27 mouse cellular contexts compared by ENCODE assay signal in the genomic region with DNA sequence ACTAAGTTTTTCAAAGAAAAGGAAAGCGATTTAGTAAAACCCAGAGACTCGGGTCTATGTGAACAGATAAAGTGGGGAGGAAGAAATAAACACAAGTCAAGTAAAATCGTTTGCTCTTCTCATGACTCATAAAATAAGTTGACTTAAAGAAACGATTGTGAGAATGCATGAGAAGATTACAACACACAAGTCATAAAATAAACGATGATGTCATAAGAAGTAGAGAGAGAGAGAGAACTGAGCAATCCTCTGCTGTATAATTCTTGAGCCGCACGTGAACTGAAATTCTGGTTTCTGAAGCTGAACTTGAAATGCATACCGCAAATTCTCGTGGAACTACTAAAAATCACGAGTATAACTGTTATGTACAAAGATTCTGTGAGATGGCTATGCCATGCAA.
DNase-seq lines count a peak whose midpoint lies in the region; ATAC-seq and TF ChIP-seq lines count a peak whose summit lies in the region.
"Had no signal": no experiment of that assay in that cellular context is flagged by ENCODE, and none has a peak within 500 bp of the region (broad histone marks: within the 10 kb centered on the region; RNA-seq: fewer than 3 reads in every experiment).

No protein-coding gene starts in this region.

- H3K4me2 ChIP-seq in intestine, embryonic 15.5 days (replicated peaks) = no peak overlapping the region
- no peak overlapping the region for H3K4me2 ChIP-seq in intestine, embryonic 16.5 days (ENCODE audit: low read depth, low read length)
- no peak overlapping the region for H3K4me2 ChIP-seq in lung, postnatal 0 days (replicated peaks; ENCODE audit: low read depth, low read length)
- H3K4me2 ChIP-seq: embryonic facial prominence, embryonic 13.5 days; embryonic facial prominence, embryonic 15.5 days; forebrain, embryonic 12.5 days had no signal

- no peak overlapping the region for H3K4me3 ChIP-seq in intestine, embryonic 15.5 days (replicated peaks)
- no peak overlapping the region for H3K4me3 ChIP-seq in intestine, embryonic 16.5 days (ENCODE audit: low read length)
- no peak overlapping the region for H3K4me3 ChIP-seq in lung, postnatal 0 days (ENCODE audit: low read depth, low read length)
- H3K4me3 ChIP-seq in lung, adult 2 months (replicated peaks; ENCODE audit: extremely low read depth, low read depth, low read length) = no peak overlapping the region
- H3K4me3 ChIP-seq in ES-E14 (ENCODE audit: insufficient read depth in 1 of 2, low read depth in 1 of 2, low read length in 2 of 2, poor library complexity in 1 of 2, severe bottlenecking in 1 of 2) = no peak overlapping the region
- H3K4me3 ChIP-seq: embryonic facial prominence, embryonic 13.5 days; embryonic facial prominence, embryonic 15.5 days; erythroblast, embryonic 14.5 days; forebrain, embryonic 10.5 days; forebrain, embryonic 12.5 days had no signal

- no peaks in the 10 kb centered on the region for H3K27me3 ChIP-seq in intestine, embryonic 15.5 days (replicated peaks)
- no peaks in the 10 kb centered on the region for H3K27me3 ChIP-seq in intestine, embryonic 16.5 days (replicated peaks; ENCODE audit: control insufficient read depth, insufficient read depth, low read length)
- no peaks in the 10 kb centered on the region for H3K27me3 ChIP-seq in lung, postnatal 0 days (replicated peaks; ENCODE audit: insufficient read depth, low read length)
- H3K27me3 ChIP-seq: CH12.LX; embryonic facial prominence, embryonic 13.5 days; embryonic facial prominence, embryonic 15.5 days; forebrain, embryonic 12.5 days; Patski had no signal

- 54% methylated on average over 10 of the region's 10 CpGs for WGBS in intestine, embryonic 15.5 days
- 55% methylated on average over 10 of the region's 10 CpGs for WGBS in intestine, embryonic 16.5 days
- WGBS in lung, postnatal 0 days = 49% methylated on average over 10 of the region's 10 CpGs
- 65% methylated on average over 10 of the region's 10 CpGs for WGBS in lung, adult 2 months

- TF ChIP-seq CTCF in lung, postnatal 0 days (IDR thresholded peaks at IDR 0.05) = no peak
- TF ChIP-seq CTCF in lung, adult 2 months (IDR thresholded peaks at IDR 0.05; ENCODE audit: insufficient read depth, low read length) = no peak

- H3K36me3 ChIP-seq in intestine, embryonic 15.5 days = no peaks in the 10 kb centered on the region
- H3K36me3 ChIP-seq in intestine, embryonic 16.5 days (ENCODE audit: control insufficient read depth, insufficient read depth, low read length) = no peaks in the 10 kb centered on the region
- H3K36me3 ChIP-seq in lung, postnatal 0 days (ENCODE audit: insufficient read depth, low read length) = no peaks in the 10 kb centered on the region
- H3K36me3 ChIP-seq in ES-E14 (ENCODE audit: control insufficient read depth, insufficient read depth, low read length, poor library complexity, severe bottlenecking) = no peaks in the 10 kb centered on the region
- H3K36me3 ChIP-seq: embryonic facial prominence, embryonic 13.5 days; embryonic facial prominence, embryonic 15.5 days; forebrain, embryonic 12.5 days had no signal

- no peak overlapping the region for H3K27ac ChIP-seq in intestine, embryonic 15.5 days
- no peak overlapping the region for H3K27ac ChIP-seq in intestine, embryonic 16.5 days (ENCODE audit: low read length)
- H3K27ac ChIP-seq in lung, postnatal 0 days (ENCODE audit: low read length) = no peak overlapping the region
- H3K27ac ChIP-seq in ES-E14 (ENCODE audit: insufficient read depth, low read depth, low read length, poor library complexity, severe bottlenecking) = no peak overlapping the region
- H3K27ac ChIP-seq: embryonic facial prominence, embryonic 13.5 days; embryonic facial prominence, embryonic 15.5 days; forebrain, embryonic 10.5 days; forebrain, embryonic 12.5 days had no signal

- ATAC-seq in intestine, embryonic 15.5 days = peak; percentile 43; the same call in 1 of the 2 replicates
- no peak for ATAC-seq in intestine, embryonic 16.5 days
- ATAC-seq in lung, postnatal 0 days = no peak
- ATAC-seq: activated CD4-positive, CD25-positive, alpha-beta regulatory T cell, adult 4 months; CD4-positive, CD25-positive, alpha-beta regulatory T cell, adult 4 months; forebrain, embryonic 14.5 days; forebrain, embryonic 16.5 days; Patski had no signal

- H3K9me3 ChIP-seq in intestine, embryonic 15.5 days = no peaks in the 10 kb centered on the region
- H3K9me3 ChIP-seq in intestine, embryonic 16.5 days (ENCODE audit: control insufficient read depth, low read length) = no peaks in the 10 kb centered on the region
- no peaks in the 10 kb centered on the region for H3K9me3 ChIP-seq in lung, postnatal 0 days (ENCODE audit: low read length)
- no peaks in the 10 kb centered on the region for H3K9me3 ChIP-seq in ES-E14 (ENCODE audit: control insufficient read depth, insufficient read depth, low read depth, low read length)
- H3K9me3 ChIP-seq: embryonic facial prominence, embryonic 13.5 days; embryonic facial prominence, embryonic 15.5 days; forebrain, embryonic 10.5 days; forebrain, embryonic 12.5 days had no signal

- no peak for TF ChIP-seq POLR2A in lung, adult 2 months (IDR thresholded peaks at IDR 0.05; ENCODE audit: borderline replicate concordance, extremely low read depth, low read depth, low read length)

- DNase-seq in lung, postnatal 0 days (ENCODE audit: low spot score) = peak; percentile 65
- DNase-seq in lung, adult 2 months = no peak
- no peak for DNase-seq in ES-E14 (ENCODE audit: low read depth, low spot score)
- DNase-seq in cerebellum, adult 9-11 months = no peak
- DNase-seq: adrenal gland, adult 8-10 months; adrenal gland, postnatal 14 days; adrenal gland, postnatal 36 days; B cell, adult 2 months; cerebellum, adult 11-12 months; cerebellum, adult 2 months; cerebellum, adult 9-10 months; cerebellum, postnatal 14 days; cerebellum, postnatal 36 days; embryo, embryonic 11 days had no signal

- in situ Hi-C loops in ES-E14 (cut with MboI; ENCODE audit: low sequenced_read_pairs in 2 of 2, unreplicated experiment in 2 of 2) = no loop called here

- H3K4me1 ChIP-seq in intestine, embryonic 15.5 days (replicated peaks) = no peaks in the 10 kb centered on the region
- no peaks in the 10 kb centered on the region for H3K4me1 ChIP-seq in intestine, embryonic 16.5 days (ENCODE audit: control insufficient read depth, insufficient read depth, low read length)
- no peaks in the 10 kb centered on the region for H3K4me1 ChIP-seq in lung, postnatal 0 days (ENCODE audit: insufficient read depth, low read depth, low read length)
- no peaks in the 10 kb centered on the region for H3K4me1 ChIP-seq in lung, adult 2 months (ENCODE audit: control insufficient read depth, insufficient read depth, low read length)
- no peaks in the 10 kb centered on the region for H3K4me1 ChIP-seq in ES-E14 (ENCODE audit: control insufficient read depth in 2 of 2, insufficient read depth in 2 of 2, low read length in 2 of 2, poor library complexity in 1 of 2)
- H3K4me1 ChIP-seq: embryonic facial prominence, embryonic 13.5 days; embryonic facial prominence, embryonic 15.5 days had no signal

- no peak overlapping the region for H3K9ac ChIP-seq in intestine, embryonic 15.5 days
- no peak overlapping the region for H3K9ac ChIP-seq in intestine, embryonic 16.5 days (ENCODE audit: low read depth, low read length)
- no peak overlapping the region for H3K9ac ChIP-seq in lung, postnatal 0 days (replicated peaks; ENCODE audit: low read depth)
- H3K9ac ChIP-seq in ES-E14 (ENCODE audit: insufficient read depth, low read depth, low read length, poor library complexity, severe bottlenecking) = no peak overlapping the region
- H3K9ac ChIP-seq: embryonic facial prominence, embryonic 13.5 days; embryonic facial prominence, embryonic 15.5 days; forebrain, embryonic 12.5 days had no signal

- no peak for TF ChIP-seq EP300 in lung, postnatal 0 days (IDR thresholded peaks at IDR 0.05)

TF ChIP-seq in ES-E14, 5 proteins besides CTCF, POLR2A, EP300 and RAD21:
- peak; percentile 4; the same call in 1 of the 2 replicates for TF ChIP-seq ZNF384 (IDR thresholded peaks at IDR 0.05; ENCODE audit: low read depth, low read length)
- no peak for TF ChIP-seq HCFC1 (IDR thresholded peaks at IDR 0.05; ENCODE audit: borderline replicate concordance, insufficient read depth, low read length)
